Mouse (Mus musculus) embryonic facial prominence, embryonic 11.5 days (tissue): ENCODE results near the gene Ssna1. TPM values are rescaled to one million over a fixed set of nuclear protein-coding genes. Genes with fewer than 3 reads are reported as not detected.

Experiments used
- ATAC-seq: fragments of 200-750 bp; cut with Nextera tagmentation; replicated peaks from 2 replicates; pipeline ENCODE4 v1.8.0; 2017; ENCODE audit warnings: low read depth; ENCODE audit not compliant: insufficient number of reproducible peaks, low FRiP score, low TSS enrichment
- DNase-seq: peaks from one replicate; pipeline ENCODE4 v3.0.0-alpha.2; 2015; ENCODE audit warnings: low spot score
- H3K27ac ChIP-seq: fragments of 300-500 bp; sonication (generic); replicated peaks from 2 replicates; pipeline ENCODE4 v1.5.1; 2014; ENCODE audit warnings: mild to moderate bottlenecking, low read depth, low read length, control low read depth
- H3K27me3 ChIP-seq: fragments of 300-500 bp; sonication (generic); 2 replicates; pipeline ENCODE4 v1.6.1; 2014; ENCODE audit warnings: mild to moderate bottlenecking, low read length, moderate library complexity, mixed read lengths; ENCODE audit not compliant: control insufficient read depth, insufficient read depth
- H3K36me3 ChIP-seq: fragments of 300-500 bp; sonication (generic); replicated peaks from 2 replicates; pipeline ENCODE4 v1.6.1; 2014; ENCODE audit warnings: low read depth, mild to moderate bottlenecking, low read length, moderate library complexity, mixed read lengths; ENCODE audit not compliant: control insufficient read depth, insufficient read depth
- H3K4me1 ChIP-seq: fragments of 300-500 bp; sonication (generic); 2 replicates; pipeline ENCODE4 v1.6.1; 2014; ENCODE audit warnings: low read length, mixed read lengths; ENCODE audit not compliant: control insufficient read depth, insufficient read depth
- H3K4me2 ChIP-seq: fragments of 300-500 bp; sonication (generic); 2 replicates; pipeline ENCODE4 v1.6.1; 2014; ENCODE audit warnings: low read depth, mild to moderate bottlenecking, control low read depth, low read length, moderate library complexity
- H3K4me3 ChIP-seq: fragments of 300-500 bp; sonication (generic); 2 replicates; pipeline ENCODE4 v1.5.1; 2014; ENCODE audit warnings: low read depth, low read length, control low read depth
- H3K9ac ChIP-seq: fragments of 300-500 bp; sonication (generic); replicated peaks from 2 replicates; pipeline ENCODE4 v1.6.1; 2014; ENCODE audit warnings: mild to moderate bottlenecking, control low read depth, low read length
- H3K9me3 ChIP-seq: fragments of 300-500 bp; sonication (generic); replicated peaks from 2 replicates; pipeline ENCODE4 v1.6.1; 2016; ENCODE audit warnings: mild to moderate bottlenecking, low read length, inconsistent platforms, mixed read lengths; ENCODE audit not compliant: control insufficient read depth
- WGBS: fragments of 180-500 bp; shearing (Covaris S2); extraction: QIAGEN DNeasy Blood & Tissue Kit; methylation state at CpG from one replicate; pipeline ENCODE4 v1.1.7; 2014; 5-methylcytosine and 5-hydroxymethylcytosine counted together
- polyA plus RNA-seq: library from polyadenylated mRNA; unstranded; fragments of >200 nt; fragmentation: Nextera tagmentation; extraction: Ambion mirVana; gene quantifications from 2 replicates; pipeline ENCODE4 v1.2.1, GENCODE M21; 2014

Ssna1 gene
- 253 and 254 TPM in 2 replicates for polyA plus RNA-seq

DNA sequence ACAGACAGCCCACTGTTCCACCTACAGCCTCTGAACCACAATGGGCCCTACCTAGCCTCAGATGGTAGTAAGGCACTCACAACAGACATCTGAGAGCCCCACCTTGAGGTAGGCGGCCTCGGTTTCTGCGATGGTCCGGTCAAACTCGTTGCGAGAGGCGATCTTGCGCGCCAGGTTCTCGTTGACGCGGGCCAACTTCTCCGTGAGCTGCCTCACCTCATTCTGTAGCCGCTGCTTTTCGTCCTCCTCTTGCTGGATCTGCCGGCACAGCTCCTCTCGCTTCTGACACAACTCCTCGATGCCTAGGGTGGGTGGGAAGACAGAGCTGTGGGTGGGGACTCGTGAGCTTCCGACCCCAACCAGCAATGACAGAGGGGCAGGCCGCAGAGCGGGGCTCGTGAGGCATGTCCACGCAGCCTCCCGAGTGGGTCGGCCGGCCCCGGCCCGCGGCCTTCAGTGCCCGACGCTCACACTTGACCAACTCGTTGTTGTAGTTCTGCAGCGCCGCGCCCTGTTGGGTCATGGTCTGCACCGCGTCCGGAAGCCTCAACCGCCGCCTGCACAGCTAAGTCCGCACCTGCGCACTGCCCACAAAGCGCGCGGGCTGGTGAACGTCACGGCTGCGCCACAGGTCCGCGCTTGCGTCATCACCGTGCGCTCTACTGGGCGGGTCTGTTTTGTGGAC, at the start of gene Ssna1, which contains the start of gene Anapc2:
Ssna1 (minus strand) TSS at position 612 of the 685 bp plus-strand sequence.
Anapc2 (plus strand) TSS at position 652 of the 685 bp plus-strand sequence.
- ATAC-seq (peak; percentile 94), DNase-seq (peak; percentile 99)
- Histone ChIP-seq H3K4me2 (peak within 1 kb of the TSS; percentile 90), H3K9me3 (no peaks in the 10 kb centered on the region), H3K27ac (peak within 1 kb of the TSS; percentile 22; the same call in 1 of the 2 replicates), H3K27me3 (no peaks in the 10 kb centered on the region), H3K4me1 (peaks cover 4% of the 10 kb centered on the region; the same call in 1 of the 2 replicates), H3K9ac (peak within 1 kb of the TSS; percentile 87), H3K4me3 (peak within 1 kb of the TSS; percentile 94), H3K36me3 (peaks cover 5% of the 10 kb centered on the region)
- WGBS = under 1% methylated on average over 54 of the region's 55 CpGs

DNA sequence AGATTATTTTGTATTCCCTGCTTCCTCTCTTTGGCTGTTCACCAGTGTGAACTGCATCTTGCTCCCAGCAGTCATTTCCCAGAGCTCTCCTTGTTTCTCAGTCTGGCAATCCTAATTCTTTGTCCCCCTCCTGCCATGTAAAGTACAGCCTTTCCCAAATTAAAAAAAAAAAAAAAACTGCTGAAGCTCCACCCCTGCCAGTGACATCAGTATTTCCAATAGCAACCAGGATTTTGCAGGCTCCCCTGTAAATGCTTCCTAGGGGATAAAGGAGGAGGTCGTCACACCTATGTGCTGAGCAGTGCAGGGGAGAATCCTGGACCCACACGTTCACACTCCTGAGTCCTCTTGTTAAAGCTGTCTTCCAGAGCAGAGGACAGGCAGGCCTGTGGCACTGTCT, 47.8 kb upstream of the Ssna1 start:
- H3K9ac ChIP-seq = no peak overlapping the region
- H3K4me1 ChIP-seq = no peaks in the 10 kb centered on the region
- no peaks in the 10 kb centered on the region for H3K36me3 ChIP-seq
- 38% methylated on average over 2 of the region's 2 CpGs for WGBS
- peaks cover 20% of the 10 kb centered on the region for H3K27me3 ChIP-seq
- no peak overlapping the region for H3K4me3 ChIP-seq
- no peak overlapping the region for H3K4me2 ChIP-seq
- no peaks in the 10 kb centered on the region for H3K9me3 ChIP-seq
- H3K27ac ChIP-seq = no peak overlapping the region
- ATAC-seq = no peak
- DNase-seq = no peak

DNA sequence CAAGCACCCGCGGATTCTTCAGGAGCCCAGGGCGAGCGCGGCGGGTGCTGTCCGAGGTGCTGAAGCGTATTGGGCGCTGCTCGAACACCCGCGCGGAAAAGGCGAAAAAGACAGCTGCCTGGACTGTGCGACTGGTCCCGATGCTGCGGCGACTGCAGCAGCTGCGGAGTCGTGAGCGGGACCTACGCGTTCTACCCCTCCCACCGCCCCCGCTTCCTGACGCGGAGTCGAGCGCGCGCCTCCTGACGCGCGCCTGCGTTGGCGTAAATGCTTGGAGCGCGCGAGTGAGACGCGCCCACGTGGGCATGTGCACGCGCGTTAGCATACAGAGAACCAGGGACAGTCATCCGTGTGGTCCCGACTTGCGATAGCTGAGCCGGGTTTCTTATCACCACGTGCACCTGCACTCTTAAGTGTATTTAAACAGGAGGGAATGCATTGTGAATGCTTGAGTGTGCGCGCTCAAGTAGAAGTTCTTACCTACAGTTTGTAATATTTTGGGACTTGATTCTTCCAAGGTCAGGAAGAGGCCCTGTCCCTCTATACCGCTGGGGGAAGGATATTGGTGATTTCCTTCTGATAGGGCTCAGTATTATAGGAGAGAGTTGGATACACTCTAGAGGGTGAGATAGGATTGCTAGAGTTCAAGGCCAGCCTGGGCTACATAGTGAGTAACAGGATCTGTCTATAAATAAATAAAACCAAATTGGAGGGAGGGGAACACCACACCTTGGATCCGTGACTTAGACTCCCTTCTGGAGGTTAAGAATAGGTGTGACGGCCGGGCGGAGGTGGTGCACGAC, 46.9 kb upstream of the Ssna1 start, which contains the start of gene Grin1:
Grin1 (minus strand) TSS at position 217 of the 803 bp plus-strand sequence.
- H3K4me2 ChIP-seq = peak within 1 kb of the TSS; percentile 57
- H3K4me1 ChIP-seq = no peaks in the 10 kb centered on the region
- H3K27ac ChIP-seq = no peak within 1 kb of the TSS
- H3K9ac ChIP-seq = no peak within 1 kb of the TSS
- peak within 1 kb of the TSS; percentile 28 for H3K4me3 ChIP-seq
- H3K36me3 ChIP-seq = no peaks in the 10 kb centered on the region
- ATAC-seq = 0 out of 2 replicates have a peak, but pooled peaks have one; percentile 65
- DNase-seq = peak; percentile 85
- H3K27me3 ChIP-seq = peaks cover 22% of the 10 kb centered on the region
- WGBS = 10% methylated on average over 55 of the region's 58 CpGs
- no peaks in the 10 kb centered on the region for H3K9me3 ChIP-seq

DNA sequence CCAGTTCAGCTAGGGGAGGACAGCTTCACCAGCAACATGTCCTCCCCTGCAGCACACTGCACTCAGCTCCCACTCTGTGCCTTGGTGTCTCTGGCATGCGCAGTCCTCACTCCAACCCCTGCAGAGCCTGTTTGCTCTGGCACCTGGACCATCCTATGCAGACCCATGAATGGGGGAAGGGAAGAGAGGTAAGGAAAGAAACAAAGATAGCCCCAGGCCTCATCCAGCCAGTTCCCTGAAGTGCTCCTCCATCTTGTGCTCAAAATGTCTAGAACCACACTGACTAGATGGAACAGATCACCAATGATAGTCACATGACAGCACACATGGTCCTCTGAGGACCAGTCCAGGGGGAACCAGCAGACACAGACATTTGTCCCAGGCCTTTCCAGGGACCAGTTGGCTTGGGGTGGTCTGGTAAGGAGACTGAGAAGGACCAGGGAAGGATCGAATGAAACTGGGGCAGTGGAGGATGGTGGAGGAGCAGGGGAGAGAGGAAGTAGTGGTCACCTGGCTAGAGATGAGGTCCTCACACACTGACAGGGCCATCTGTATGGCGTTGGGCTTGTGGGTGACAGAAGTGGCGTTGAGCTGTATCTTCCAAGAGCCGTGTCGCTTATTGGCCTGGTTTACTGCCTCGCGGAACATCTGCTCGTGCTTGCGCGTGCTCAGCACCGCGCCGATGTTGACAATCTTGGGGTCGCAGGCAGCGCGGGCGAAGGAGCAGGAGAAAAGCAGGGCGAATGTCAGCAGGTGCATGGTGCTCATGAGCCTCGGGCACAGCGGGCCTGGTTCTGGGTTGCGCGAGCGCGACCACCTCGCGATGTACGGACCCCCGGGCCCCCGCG, 46.1 kb upstream of the Ssna1 start:
- Histone ChIP-seq H3K36me3 (no peaks in the 10 kb centered on the region), H3K9ac (no peak overlapping the region), H3K4me1 (no peaks in the 10 kb centered on the region), H3K27ac (no peak overlapping the region), H3K27me3 (peaks cover 24% of the 10 kb centered on the region), H3K9me3 (no peaks in the 10 kb centered on the region), H3K4me2 (peak overlapping the region; percentile 57), H3K4me3 (peak overlapping the region; percentile 28)
- ATAC-seq (peak; percentile 29; the same call in 1 of the 2 replicates), DNase-seq (no peak)
- WGBS = 7% methylated on average over 31 of the region's 31 CpGs

DNA sequence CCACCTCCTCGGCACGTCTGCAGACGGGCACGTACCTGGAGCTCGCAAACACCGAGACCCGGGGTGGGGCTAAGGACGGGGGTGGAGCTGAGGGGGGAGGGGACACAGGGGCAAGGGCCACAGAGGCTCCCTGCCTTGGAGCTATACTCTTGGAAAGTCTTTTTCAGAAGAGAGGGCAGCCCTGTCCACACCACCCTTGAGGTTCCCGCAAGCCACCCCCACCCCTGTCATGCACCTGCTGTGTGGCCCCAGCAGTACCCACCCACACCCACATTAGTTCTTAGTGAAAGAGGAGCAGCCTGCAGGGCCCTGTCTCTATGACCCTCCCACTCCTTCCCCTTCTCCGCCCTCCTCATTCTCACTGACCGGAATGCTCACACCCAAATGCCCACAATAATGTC, 39.3 kb upstream of the Ssna1 start:
- Histone ChIP-seq H3K4me2 (no peak overlapping the region), H3K27me3 (peaks cover 41% of the 10 kb centered on the region), H3K4me1 (no peaks in the 10 kb centered on the region), H3K9ac (no peak overlapping the region), H3K27ac (no peak overlapping the region), H3K9me3 (no peaks in the 10 kb centered on the region), H3K36me3 (no peaks in the 10 kb centered on the region), H3K4me3 (no peak overlapping the region)
- ATAC-seq = no peak; the same call in 1 of the 2 replicates
- WGBS = 7% methylated on average over 11 of the region's 11 CpGs
- no peak for DNase-seq

DNA sequence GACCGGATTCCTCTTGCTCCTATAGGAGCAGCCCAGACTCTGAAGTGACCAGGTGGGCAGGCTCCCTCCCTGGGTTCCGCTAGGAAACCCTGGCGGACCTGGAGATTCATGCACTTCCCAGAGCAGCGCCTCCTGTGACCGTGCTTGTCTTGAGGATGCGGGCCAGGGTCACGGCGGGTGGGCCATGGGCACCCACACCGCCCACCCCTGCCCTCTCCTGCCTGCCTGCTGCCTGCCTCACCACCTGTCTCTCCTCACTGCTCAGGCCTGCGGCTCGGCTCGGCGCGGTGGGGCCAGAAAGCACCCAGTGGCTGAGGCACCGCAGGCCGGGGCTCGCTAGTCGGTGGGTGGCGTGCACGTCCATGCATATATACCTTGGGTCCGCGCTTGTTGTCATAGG, 38.7 kb upstream of the Ssna1 start:
- peaks cover 45% of the 10 kb centered on the region for H3K27me3 ChIP-seq

DNA sequence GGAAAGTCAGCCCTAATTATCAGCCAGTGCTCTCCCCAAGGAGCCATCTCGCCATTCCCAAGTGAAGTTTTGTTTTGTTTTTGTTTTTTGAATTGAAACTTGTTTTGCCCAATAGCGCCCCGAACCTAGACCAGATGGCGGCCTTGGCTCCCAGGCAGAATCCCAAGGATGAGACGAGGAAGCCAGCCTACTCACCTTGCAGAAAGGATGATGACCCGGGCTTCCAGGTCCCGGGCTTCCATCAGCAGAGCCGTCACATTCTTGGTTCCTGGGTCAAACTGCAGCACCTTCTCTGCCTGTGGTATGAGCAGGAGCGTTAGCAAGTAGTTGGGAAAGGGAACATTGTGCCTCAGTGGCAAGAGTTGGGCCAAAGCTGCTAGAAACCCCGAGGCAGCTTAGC, 37.9 kb upstream of the Ssna1 start:
- H3K4me1 ChIP-seq = no peaks in the 10 kb centered on the region
- no peak overlapping the region for H3K9ac ChIP-seq
- ATAC-seq (no peak), DNase-seq (no peak)
- no peak overlapping the region for H3K4me3 ChIP-seq
- H3K36me3 ChIP-seq = no peaks in the 10 kb centered on the region
- 51% methylated on average over 10 of the region's 10 CpGs for WGBS
- no peak overlapping the region for H3K27ac ChIP-seq
- H3K27me3 ChIP-seq = peaks cover 49% of the 10 kb centered on the region
- H3K9me3 ChIP-seq = no peaks in the 10 kb centered on the region
- H3K4me2 ChIP-seq = no peak overlapping the region

More for the DNA sequence above, 38.7 kb upstream of the Ssna1 start:
- Histone ChIP-seq H3K4me2 (no peak overlapping the region), H3K36me3 (no peaks in the 10 kb centered on the region), H3K9ac (no peak overlapping the region), H3K4me1 (no peaks in the 10 kb centered on the region), H3K9me3 (no peaks in the 10 kb centered on the region), H3K4me3 (no peak overlapping the region), H3K27ac (no peak overlapping the region)
- 2% methylated on average over 22 of the region's 22 CpGs for WGBS
- DNase-seq (no peak), ATAC-seq (no peak)
